Mouse (Mus musculus) ES-Bruce4 (cell line): ENCODE measurements at regions not wholly inside any gene's neighbourhood (a gene's known extent, or its start where the extent isn't known, plus 50 kb on each side); places are given as distances from the start of the nearest gene placed in this dataset.

Source experiments
- CTCF ChIP-seq: IDR thresholded peaks from one replicate; pipeline ENCODE4 v1.8.1; 2011; ENCODE audit warnings: low read depth, low read length
- EP300 ChIP-seq: IDR thresholded peaks from 2 replicates; pipeline ENCODE4 v1.6.1; 2011; ENCODE audit warnings: low read depth, low read length; ENCODE audit not compliant: insufficient read depth
- POLR2A ChIP-seq: IDR thresholded peaks from one replicate; pipeline ENCODE4 v1.8.1; 2011; ENCODE audit warnings: low read length; ENCODE audit not compliant: insufficient read depth

GRCm38 (mm10) chr13:97676536-97677048 lies 83.8 kb downstream of the Gm10260 start:
- TF ChIP-seq EP300: no peak
- TF ChIP-seq CTCF: no peak
- no peak for TF ChIP-seq POLR2A
